Mouse (Mus musculus) heart, adult 18-20 months (tissue): ENCODE data around the gene Slc16a3. TPM values are rescaled to one million over a fixed set of nuclear protein-coding genes. Genes with fewer than 3 reads are reported as not detected.

Source experiments
- total RNA-seq, 2 experiments: library from RNA; stranded (reverse); gene quantifications; 2 replicates each; pipeline ENCODE4 v1.2.3; 2021

Gene Slc16a3
- total RNA-seq, 2 experiments from 2014 or later, result 0.77 to 0.87 TPM

Other genes with a start within 250 kb of the Slc16a3 start
- gene Cenpx, start 234.7 kb upstream of the Slc16a3 start, total RNA-seq, result 10 to 100 TPM; 32.5 to 34.2 TPM
- 1 to 10 TPM; 3.8 to 4.3 TPM for gene Lrrc45, start 234.6 kb upstream of the Slc16a3 start, total RNA-seq
- gene Rac3, start 227.0 kb upstream of the Slc16a3 start, total RNA-seq, result 1 to 10 TPM; 1.1 to 1.3 TPM
- 10 to 100 TPM; 16.6 to 16.7 TPM for gene Dcxr, start 221.2 kb upstream of the Slc16a3 start, total RNA-seq
- 10 to 100 TPM; 20.9 to 82.2 TPM for gene Cbr2, start 216.4 kb upstream of the Slc16a3 start, total RNA-seq
- gene Hmga1b, start 185.7 kb upstream of the Slc16a3 start, total RNA-seq, result 10 to 100 TPM; 23.6 to 49.8 TPM
- 10 to 100 TPM; 11.4 to 11.5 TPM for gene Rfng, start 164.3 kb upstream of the Slc16a3 start, total RNA-seq
- gene Gps1, start 164.2 kb upstream of the Slc16a3 start, total RNA-seq, result 10 to 100 TPM; 54.8 to 55.9 TPM
- 10 to 100 TPM; 22.4 to 30.3 TPM for gene Dus1l, start 152.1 kb upstream of the Slc16a3 start, total RNA-seq
- 100 to 1,000 TPM in 1 of 2 experiments, 10 to 100 TPM in 1; 41.4 to 258 TPM for gene Fasn, start 123.9 kb upstream of the Slc16a3 start, total RNA-seq
- under 1 TPM; 0.65 to 0.77 TPM for gene Ccdc57, start 15.6 kb upstream of the Slc16a3 start, total RNA-seq
- 10 to 100 TPM; 49.2 to 55.1 TPM for gene Csnk1d, start 42.9 kb downstream of the Slc16a3 start, total RNA-seq
- gene Cd7, start 90.9 kb downstream of the Slc16a3 start, total RNA-seq, result 1 to 10 TPM in 1 of 2 experiments, under 1 TPM in 1; 0.35 to 1.1 TPM
- not detected for gene Sectm1b, start 115.1 kb downstream of the Slc16a3 start, total RNA-seq
- under 1 TPM in 1 of 2 experiments, not detected in 1; 0.26 TPM for gene Sectm1a, start 132.7 kb downstream of the Slc16a3 start, total RNA-seq
- not detected for gene Tex19.2, start 170.2 kb downstream of the Slc16a3 start, total RNA-seq
- gene Tex19.1, start 197.7 kb downstream of the Slc16a3 start, total RNA-seq, result not detected
- gene Uts2r, start 211.8 kb downstream of the Slc16a3 start, total RNA-seq, result under 1 TPM in 1 of 2 experiments, not detected in 1; 0.30 TPM